Mouse (Mus musculus) right cerebral cortex, postnatal 4 days (tissue): ENCODE data around the gene Dmbx1.

ENCODE experiments used
- DNase-seq: peaks from one replicate; pipeline ENCODE4 v3.0.0-alpha.2; 2022

Dmbx1 gene

DNA sequence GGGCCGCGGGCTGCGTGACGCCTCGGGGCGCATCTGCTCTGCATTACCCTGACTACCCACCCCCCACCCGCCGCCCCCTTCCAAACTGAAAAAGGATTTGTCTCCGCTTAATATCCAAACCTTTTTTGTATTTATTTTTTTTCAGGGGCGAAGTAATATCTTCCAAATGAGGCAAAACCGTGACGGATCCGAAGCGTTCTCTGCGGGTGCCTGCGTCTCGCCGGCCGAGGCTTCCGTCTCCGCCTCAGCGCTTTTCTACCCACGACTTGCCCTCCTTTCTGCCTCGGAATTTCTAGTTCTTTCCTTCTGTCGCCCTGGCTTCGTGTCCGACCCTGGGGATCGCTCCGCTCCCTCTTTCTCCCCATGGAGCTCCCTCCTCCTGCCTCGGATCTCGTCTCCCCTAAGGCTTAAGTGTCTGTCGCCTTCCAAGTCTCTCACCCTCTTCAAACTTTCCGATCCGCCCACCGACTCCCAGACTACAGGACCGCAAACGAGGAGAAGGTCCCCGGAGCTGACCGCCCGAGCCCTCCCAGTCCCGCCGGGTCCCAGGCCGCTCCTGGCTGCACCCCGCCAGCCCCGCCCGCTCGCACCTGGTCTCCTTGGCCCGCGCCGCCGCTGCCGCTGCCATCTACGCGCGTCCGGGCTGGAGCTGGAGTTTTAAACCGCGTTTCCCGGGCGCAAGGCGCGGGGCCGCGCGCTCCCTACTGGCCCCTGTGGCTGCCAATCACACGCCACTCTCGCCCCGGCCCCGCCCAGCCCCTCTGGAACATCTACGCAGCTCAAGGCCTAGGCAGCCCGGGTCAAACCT lies at the start of gene Dmbx1:
Gene Dmbx1 (minus strand): TSS at position 632 of the 808 bp plus-strand sequence.
- peak; percentile 15 for DNase-seq

DNA sequence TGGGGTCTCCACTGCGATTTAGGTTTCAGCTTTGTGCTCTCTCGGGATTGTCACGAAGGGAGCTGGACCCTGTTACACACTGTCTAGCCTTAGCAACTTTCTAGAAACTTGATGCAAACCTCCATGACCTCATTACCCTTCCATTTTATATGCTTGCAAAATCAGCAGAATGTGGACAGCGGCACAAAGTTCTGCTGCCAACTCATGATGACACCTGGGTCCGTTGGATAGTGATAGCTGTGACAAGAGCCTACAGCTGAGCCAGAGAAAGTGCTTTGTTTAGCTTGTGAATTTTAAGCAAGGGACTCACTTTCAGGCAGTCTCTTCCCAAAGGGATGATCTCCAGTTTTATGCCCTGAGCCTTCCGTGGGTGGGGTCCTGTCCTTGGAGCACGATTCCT lies 49.7 kb upstream of the Dmbx1 start:
- DNase-seq, result no peak

DNA sequence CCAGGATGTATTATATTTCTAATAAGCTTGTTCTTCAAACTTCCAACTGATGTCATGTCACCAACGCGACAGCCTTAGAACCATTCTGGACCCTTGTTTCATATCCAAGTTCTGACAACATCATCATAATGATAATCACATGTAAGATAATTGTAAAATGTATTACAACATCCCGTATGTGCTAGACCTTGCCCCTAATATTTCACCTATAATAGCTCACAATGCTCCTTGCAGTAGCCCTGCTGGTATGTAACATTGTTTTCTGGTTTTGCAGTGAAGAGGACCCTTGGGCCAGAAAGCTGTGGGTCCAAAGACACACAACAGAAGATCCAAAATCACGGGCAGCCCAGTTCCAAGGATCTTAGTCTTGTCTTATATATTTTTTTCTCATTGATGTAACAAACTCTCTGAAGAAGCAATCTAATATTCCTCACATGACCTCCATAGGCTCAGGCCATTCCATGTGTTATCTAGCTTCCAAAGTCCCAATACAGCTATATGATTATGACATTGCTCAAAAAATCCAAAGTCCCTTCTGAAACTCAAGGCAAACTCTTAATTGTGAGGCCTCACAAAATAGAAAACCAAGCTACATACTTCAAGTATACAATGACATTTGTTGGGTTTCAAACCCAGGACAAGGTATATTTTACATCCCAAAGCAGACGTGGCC lies 48.3 kb upstream of the Dmbx1 start:
- no peak for DNase-seq

DNA sequence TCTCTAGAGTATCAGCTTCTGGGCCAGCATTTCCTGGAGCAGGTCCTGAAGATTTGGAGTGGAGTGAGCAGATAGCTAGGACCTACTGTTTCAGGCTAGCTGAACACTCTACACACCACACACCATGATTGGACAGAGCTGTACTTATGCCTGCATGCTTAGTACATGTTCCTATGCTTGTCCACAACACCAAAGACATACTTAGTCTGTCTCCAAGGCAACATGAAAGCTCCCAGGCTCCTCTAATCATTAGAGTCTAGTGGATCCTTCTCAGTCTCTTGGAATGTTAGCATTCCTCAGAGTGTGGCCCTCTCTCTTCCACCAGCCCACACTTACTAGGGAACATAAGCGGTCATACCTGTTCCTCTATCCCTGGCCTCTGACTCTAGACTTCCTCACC lies 47.7 kb upstream of the Dmbx1 start:
- DNase-seq, result no peak

DNA sequence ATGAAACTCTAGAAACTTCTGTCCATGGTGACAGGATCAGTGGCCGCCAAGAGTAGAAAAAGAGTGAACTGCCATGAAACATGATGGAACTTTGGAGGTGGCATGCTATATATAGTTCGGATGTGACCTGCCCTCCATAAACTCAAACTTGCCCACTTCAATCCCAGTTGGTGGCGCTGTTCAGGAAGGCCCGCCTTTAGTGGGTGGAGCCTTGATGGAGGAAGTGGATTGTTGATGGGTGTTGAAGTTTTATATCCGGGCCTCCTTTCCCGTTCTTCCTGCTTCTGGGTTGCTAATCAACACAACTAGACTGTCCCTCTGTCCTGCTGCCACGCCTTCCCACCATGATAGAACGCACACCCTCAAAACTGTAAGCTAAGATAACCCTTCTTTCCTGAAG lies 45.2 kb upstream of the Dmbx1 start:
- no peak for DNase-seq

DNA sequence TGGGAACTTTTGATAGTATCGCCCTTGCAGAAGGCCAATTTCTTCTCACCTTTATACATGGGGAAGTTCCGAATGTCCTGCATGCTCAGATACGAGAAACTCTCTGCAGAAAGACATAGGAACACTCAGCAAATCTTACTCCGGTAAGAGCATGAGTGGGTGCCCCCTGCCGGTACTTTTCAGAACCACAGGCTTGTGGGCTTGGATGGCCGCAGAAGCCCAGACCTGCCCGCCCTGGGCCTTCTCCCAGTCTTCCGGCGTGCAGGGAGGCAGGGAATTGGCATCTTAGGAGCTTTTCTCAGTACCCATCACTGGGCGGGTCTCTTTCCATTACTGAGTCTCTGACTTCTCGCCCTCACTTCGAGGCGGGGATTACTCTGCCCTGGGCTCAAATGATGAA lies 44.4 kb upstream of the Dmbx1 start:
- peak; percentile 95 for DNase-seq

DNA sequence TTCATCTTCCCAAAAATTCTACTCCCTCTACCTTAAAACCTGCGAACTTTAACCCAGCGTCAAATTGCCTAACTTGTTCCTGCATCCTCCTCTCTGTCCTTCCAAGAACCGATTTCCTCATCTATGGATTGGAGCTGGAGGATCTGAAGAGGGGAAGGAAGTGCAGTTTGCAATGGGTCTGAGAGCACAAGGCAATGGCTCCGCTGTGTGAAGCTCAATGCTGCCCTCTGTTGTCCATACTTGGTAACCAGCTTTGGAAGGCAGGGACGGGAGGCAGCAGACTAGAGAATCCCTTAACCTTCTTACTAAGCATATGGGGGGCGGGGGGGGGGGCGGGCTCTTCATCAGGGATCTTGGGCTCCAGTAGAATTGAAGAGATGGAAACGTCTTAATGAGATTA lies 41.0 kb upstream of the Dmbx1 start:
- DNase-seq, result peak; percentile 79

DNA sequence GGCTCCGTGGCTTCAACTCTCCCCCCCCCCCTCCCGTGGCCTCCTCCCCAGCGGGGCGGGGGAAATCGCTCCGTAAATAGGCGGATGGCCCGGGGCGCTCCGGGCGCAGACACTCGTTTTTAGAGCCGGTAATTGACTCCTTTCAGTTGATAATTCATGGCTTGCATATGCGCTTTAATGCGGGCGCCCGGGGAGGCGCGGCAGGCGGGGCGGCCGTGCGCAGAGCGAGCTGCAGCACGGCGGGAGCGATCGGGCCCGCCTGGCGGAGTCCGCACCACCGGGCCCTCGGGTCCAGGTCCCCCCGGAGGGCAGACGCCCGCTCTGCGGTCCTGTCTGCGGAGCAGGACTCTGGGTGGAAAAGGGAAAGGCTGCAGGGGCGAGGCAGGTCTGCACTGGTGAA lies 39.7 kb upstream of the Dmbx1 start:
- no peak for DNase-seq

DNA sequence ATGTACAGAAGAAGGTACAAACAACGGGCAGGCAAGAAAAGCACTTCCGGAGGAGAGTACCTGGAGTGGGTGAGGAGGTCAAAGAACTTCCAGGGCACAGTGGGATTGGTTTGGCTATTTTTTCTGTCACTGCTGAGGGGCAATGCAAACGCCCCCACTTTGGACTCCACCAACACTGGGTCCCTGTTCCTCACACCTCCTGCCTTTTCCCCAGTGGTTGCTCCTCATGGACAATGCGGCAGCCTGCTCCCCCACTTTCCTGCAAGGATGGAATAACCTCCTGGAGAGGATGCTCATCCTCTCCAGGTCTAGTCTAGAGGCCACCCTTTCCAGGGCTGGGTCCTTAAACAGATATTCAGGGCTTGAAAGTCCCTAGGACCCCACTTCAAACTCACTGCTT lies 39.2 kb upstream of the Dmbx1 start:
- no peak for DNase-seq

DNA sequence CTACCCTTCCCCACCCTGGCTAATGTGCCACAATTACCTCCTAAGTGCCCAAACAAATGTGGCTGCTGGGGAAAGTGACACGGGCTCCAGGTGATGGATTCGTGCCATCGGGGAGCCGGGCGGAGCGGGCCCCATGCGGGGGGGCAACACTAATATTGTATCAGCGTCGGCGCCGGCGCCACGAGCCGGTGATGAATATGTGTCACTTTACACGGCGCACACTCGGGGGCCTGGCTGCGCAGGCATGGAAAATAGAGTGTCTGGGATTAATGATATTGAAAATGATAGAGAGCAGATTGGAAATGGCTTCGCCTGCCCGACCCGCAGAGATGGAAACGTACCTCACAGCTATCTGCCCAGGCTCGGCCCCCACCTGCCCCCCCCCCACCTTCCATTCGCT lies 32.8 kb upstream of the Dmbx1 start:
- DNase-seq, result no peak

DNA sequence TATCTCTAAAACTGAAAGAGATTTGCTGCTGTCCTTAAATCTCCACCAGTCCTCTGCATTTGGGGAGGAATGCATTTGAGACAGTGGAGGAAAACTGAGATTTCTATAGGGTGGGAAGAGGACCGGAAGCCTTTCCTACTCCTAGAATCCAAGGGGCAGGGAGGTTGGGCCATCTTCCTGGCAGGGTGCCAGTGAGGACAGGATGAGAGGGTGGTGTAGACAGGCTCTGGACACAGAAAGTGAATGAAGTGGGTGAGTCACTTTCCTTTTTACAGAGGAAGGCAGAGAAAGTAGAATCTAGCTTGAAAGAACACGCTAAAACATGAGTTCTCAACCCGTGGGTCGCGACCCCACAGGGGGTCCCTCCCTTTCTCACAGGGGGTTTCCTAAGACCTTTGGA lies 24.7 kb upstream of the Dmbx1 start:
- no peak for DNase-seq

DNA sequence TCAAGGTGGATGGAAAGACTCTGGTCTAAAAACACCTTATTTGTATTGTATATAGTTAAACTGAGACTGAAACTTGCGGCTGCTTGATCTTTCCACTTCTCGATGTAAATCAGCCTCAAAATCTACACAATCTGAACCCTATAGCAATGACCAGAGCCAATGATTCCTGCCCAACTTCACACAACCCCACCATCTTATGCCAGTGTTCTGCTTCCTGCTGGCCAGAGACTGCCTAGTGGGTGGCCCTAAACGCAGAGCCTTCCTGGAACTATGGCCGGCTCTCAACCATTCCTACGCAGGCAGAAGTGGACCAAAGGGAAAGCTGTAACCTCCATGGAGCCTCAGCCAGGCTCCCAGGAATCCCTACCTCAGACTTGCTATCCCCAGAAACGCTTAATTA lies 24.0 kb upstream of the Dmbx1 start:
- no peak for DNase-seq

DNA sequence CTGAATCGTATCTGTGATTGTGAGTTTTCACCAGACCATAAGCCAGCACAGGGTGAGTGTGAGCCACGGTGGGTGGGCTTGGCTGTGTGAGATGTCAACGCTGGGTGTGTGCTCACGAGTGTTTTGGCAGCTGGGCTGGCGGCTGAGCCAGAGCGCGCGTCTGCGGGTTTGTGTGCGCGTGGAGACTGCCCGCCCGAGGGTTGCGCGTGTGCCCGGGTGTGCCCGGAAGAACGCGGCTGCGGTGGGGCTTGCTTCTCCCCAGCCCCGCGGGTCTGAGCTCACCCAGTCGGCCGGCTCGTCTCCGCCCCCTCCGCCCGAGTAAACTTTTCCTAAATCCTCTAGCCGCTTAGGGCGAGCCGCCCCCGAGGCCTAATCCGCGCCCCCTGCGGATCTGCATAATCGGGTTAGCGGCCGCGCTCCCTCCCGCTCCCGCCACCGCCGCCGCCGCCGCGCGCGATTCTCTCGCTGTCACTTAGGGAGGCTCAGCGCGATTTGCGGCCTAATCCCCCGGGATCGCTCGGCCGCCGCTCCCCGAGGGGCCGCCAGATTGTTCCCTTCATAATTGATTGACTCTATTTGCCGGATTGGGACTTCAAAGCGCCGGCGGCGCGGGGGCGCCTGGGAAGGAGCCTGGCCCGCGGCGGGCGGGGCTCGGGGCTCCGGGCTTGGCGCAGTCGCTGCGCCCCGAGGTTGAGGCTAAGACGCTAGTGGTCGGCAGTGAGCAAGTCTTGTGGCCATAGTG lies 23.1 kb upstream of the Dmbx1 start:
- DNase-seq, result peak; percentile 50

DNA sequence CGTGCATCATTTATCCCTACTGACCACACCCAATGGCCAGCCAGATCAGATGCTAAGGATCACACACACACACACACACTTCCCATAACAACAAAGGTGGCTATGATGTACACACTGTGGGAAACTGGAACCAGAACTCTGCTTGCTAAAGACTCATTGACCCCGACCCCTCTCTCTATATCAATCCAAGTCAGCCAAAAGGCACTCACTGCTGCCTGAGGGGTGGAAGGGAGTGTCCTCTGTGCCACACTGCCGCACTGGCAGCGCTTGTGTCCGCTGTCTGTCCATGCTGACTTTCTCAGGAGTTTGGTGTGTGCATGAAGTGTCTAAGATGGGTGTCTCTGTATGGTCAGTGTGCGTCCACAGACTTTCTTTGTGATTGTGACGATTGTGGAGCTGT lies 22.3 kb upstream of the Dmbx1 start:
- no peak for DNase-seq

DNA sequence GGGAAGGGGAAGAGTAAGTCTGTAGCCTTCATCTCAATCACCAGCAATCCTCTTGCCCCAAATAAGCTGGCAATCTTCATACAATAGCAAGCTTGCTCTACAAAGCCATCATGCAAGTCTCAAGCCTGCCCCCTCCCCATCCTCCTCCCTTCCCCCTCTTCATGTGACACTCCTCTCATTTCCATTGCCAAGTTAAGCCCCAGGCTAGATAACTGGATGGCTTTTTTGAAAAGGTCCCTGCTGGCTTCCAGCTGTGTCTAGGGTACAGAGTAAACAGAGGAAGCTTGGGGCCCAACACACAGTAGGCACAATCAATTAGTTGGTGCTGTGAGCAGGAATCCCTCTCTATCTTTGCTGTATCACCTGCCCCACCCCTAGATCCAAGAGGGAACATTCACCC lies 19.8 kb upstream of the Dmbx1 start:
- no peak for DNase-seq

DNA sequence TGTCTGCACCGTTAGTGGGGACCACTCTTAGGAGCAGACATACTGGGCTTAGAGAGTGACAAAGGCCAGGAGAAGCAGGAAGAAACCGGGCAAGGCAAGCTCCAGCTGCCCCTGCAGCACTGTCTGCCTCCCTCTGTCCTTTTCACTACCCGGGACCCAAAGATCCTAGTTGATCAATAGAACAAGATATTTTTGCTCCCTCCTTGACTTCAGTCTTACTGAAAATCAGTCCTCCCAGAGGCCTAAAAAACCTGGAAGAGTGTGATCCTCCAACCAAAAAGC lies 15.7 kb upstream of the Dmbx1 start:
- DNase-seq, result no peak

DNA sequence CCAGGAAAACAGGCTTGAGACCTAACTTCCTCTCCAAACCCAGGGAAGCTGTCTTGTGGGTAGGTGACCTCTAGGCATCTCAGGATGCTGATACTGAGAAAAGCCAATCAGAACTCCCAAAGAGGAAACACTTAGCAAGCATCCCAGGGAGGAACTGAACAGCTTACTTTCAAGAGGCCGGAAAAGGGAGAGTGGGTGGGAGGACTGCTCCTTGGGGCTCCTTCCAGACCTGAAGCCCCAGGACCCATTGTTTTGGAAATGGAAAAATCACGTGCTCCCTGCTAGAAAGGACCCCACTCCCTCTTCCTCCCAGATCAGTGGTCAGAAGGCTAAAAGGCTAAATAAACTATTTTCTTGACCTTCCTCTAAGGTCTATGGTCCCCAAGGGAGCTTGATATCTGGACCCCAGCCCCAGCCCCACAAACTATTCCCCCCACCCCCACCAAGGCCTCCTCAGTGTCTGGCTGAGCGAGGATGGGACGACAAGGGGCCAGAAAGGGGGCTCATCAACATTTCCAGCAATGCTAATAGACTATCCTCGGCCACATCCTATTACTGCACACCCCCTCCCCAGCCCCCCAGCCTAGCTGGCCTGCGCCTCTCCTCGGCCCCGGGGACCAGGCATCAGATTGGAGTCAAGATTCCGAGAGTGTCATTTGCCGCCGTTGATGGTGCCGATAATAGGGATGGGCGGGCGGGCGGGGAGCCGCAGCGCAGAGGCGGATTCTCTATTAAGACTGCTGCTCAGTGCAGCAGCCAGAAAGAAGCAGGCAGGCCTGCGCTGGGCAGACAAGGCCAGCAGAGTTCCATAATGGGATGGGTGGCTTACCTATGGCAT lies 15.1 kb upstream of the Dmbx1 start:
- no peak for DNase-seq

DNA sequence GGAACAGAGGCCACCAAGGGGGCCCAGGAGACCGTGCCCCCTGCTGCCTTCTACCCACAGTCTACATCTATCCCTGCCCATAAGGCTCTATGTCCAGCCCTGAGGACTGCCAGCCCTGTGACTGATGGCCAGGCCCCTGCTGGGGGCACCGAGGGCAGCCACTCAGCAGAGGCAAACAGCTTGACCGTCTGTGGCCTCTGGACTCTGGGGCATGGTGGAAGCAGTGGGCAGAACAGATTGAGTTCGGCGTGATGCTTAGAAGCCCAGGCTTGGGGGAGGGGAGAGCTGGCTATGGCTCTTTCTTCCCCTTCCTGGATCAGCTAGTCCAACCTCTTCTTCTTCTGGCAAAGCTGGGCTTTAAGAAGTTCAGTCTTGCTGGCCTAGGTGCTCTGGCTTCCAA lies 13.8 kb upstream of the Dmbx1 start:
- DNase-seq, result no peak

DNA sequence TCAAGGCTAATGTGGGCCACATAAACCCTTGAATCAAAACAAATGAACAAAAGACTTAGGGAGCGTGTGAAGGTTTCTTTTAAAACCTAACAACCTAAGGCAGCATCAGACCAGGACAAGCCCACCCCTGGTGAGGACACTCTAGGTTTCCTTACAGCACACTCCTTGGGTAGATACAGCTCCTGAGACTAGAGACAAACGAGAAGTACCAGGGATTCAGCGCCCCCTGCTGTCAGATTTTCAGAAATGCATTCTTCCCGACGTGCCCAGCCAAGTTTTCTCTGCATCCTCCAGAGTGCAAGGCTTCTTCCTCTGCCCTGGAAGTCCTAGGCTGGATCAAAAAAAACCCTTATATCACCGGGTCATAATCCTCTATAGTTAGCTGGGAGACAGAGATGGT lies 13.0 kb upstream of the Dmbx1 start:
- DNase-seq, result peak; percentile 75

DNA sequence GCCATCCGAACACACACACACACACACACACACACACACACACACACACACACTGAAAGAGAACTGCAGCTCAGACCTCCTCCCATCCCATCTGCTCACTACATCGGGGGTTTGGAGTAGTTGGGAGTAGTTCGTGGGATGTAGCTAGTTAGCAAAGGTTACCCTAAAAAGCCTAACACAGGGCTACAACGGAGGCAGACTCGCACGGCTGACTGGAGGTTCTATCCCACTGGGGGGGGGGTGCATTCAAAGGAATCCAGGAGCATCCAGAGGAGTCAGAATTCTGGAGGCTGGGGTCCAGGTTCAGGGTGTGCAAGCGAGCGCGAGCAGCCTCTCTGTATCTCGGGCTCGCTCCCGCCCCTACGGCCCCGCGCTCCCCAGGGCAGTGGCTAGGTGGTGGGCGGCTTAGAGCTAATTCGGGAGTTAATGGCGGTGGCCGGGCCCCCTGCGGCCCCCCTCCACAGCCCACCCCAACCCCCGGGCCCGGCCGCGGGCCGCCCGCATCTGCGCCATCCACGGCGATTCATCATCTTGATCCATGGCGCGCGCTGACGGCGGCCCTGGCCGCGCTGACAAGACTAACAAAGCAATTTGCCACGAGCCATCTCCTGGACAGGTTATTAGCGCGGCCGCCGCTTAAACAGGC lies 4.1 kb upstream of the Dmbx1 start:
- DNase-seq, result no peak

DNA sequence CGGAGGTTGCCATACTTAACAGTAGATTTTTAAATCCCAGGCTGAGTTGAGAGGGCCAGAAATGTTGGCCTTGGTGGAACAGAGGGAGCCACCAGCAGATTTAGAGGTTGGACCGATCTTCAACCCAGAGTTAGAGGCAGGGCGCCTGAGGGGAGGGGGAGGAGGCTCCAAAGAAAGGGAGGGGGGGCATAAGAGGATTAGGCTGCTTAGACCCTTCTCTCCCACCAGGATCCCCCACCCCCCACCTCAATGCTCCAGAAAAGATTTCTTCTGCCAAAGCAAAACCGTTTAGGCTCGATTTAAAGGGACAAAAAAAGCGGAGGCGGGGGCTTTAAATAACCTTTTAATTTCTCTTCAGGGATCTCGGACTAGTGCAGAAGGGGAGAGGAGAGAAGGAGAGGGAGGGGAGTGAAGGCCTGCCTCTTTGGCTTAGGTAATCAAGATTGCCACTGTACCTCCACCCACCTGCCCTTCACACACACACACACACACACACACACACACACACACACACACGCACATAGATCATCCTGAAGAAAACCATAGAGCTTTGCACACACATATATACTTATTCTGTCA lies 1.6 kb upstream of the Dmbx1 start:
- DNase-seq, result no peak

DNA sequence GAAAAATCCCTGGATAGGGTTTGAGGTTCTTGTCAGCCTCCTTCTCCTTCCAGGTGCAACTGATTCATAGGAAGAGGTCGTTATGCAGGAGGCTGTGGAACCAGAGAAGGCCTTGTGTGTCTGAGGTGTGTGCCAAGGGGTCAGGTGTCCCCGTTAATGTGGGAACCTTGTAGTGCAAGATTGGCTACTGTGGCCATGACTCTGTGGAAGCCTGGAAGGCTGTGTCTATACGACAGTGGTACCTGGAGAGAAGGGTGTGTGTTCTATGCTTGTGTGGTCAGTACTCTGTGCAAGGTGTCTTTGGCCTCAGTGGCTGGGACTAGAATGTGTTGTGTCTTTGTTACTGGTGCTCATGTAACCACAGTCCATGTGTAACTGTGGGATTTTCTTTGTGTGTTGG lies 955 bp upstream of the Dmbx1 start:
- DNase-seq, result no peak
